Mouse (Mus musculus) liver, adult 2 months (tissue): ENCODE data around the gene Ralbp1. TPM values are rescaled to one million over a fixed set of nuclear protein-coding genes. Genes with fewer than 3 reads are reported as not detected.

Source experiments
- DNase-seq: peaks from one replicate; pipeline ENCODE4 v3.0.0-alpha.2; 2011; ENCODE audit warnings: low read depth, low spot score; ENCODE audit errors: extremely low read depth
- H3K27ac ChIP-seq: fragments of 200-500 bp; replicated peaks from 2 replicates; pipeline ENCODE4 v1.5.1; 2012; ENCODE audit warnings: low read depth, mild to moderate bottlenecking, control low read depth, inconsistent platforms, low read length; ENCODE audit not compliant: insufficient read depth
- H3K27me3 ChIP-seq: fragments of 200-500 bp; 2 replicates; pipeline ENCODE4 v1.6.1; 2012; ENCODE audit warnings: mild to moderate bottlenecking, moderate library complexity, low read length, inconsistent platforms; ENCODE audit not compliant: control insufficient read depth, insufficient read depth
- H3K36me3 ChIP-seq: fragments of 200-500 bp; 2 replicates; pipeline ENCODE4 v1.6.1; 2012; ENCODE audit warnings: low read length, inconsistent platforms; ENCODE audit not compliant: control insufficient read depth, insufficient read depth
- H3K4me1 ChIP-seq: fragments of 200-500 bp; 2 replicates; pipeline ENCODE4 v1.6.1; 2011; ENCODE audit warnings: low read length; ENCODE audit not compliant: control insufficient read depth, insufficient read depth
- H3K4me3 ChIP-seq: fragments of 200-500 bp; 2 replicates; pipeline ENCODE4 v1.5.1; 2011; ENCODE audit warnings: low read depth, mild to moderate bottlenecking, control low read depth, low read length, moderate library complexity; ENCODE audit not compliant: insufficient read depth
- H3K79me2 ChIP-seq: fragments of 200-500 bp; 2 replicates; pipeline ENCODE4 v1.6.1; 2012; ENCODE audit warnings: inconsistent platforms, mild to moderate bottlenecking, low read length, moderate library complexity; ENCODE audit not compliant: control insufficient read depth, insufficient read depth
- H3K9ac ChIP-seq: fragments of 200-500 bp; 2 replicates; pipeline ENCODE4 v1.6.1; 2012; ENCODE audit warnings: low read depth, mild to moderate bottlenecking, control low read depth, inconsistent platforms, low read length
- CTCF ChIP-seq: fragments of 200-500 bp; IDR thresholded peaks from 2 replicates; pipeline ENCODE4 v1.5.1; 2011; ENCODE audit warnings: low read depth, low read length, control low read depth
- POLR2A ChIP-seq: fragments of 200-500 bp; IDR thresholded peaks from 2 replicates; pipeline ENCODE4 v1.6.1; 2011; ENCODE audit warnings: low read length, control low read depth; ENCODE audit not compliant: insufficient read depth; ENCODE audit errors: extremely low read depth
- WGBS: fragments of 180-500 bp; shearing (Covaris S2); methylation state at CpG from one replicate; pipeline ENCODE4 v1.1.7; 2018; 5-methylcytosine and 5-hydroxymethylcytosine counted together
- polyA plus RNA-seq: library from polyadenylated mRNA; depleted of rRNA; stranded (reverse); fragments of >200 nt; gene quantifications from 2 replicates; pipeline ENCODE4 v1.2.3, GENCODE M21; 2012
- total RNA-seq: library from RNA; depleted of rRNA; stranded (reverse); fragments of >200 nt; gene quantifications from 2 replicates; pipeline ENCODE4 v1.2.3, GENCODE M21; 2014

The Ralbp1 gene
- total and polyA plus RNA-seq, 2 experiments: 10.3 to 14.3 TPM

DNA sequence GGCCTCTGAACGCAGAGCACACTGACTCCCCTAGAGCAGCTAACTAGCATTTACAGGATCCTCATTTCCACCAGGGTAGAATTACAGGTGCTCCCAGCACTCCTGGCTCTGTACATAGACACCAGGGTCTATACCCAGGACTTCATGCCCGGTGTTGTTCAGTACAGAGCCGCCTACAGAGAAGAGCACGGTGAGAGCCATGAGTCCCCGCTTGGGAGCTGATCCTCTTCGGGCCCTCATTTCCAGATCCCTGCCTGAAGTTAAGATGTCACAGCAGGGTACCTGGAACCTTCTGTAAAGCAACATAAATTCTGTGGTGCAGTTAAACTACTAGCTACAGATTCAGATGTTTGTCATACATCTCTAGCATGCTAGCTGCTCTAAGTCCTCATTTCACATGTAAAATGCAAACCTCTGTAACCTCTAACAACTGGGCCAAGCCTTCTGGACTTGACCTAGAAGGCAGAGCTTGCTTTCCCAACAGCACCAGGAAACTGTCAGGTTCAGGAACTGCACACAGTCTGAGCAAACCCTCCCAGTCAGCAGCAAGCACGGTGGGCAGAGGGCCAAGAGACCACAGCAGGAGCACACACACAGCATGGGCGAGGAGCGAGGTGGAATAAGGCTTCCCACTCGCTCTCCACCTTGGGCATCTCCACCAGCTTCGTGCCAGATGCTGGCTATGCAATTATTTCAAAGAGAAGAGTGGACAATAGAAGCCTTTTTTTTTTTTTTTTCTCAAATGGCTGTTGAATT, 37.7 kb downstream of the Ralbp1 start:
- H3K27me3 ChIP-seq: no peaks in the 10 kb centered on the region
- no peak for DNase-seq
- H3K4me3 ChIP-seq: no peak overlapping the region
- TF ChIP-seq CTCF: no peak
- no peak for TF ChIP-seq POLR2A
- no peaks in the 10 kb centered on the region for H3K4me1 ChIP-seq
- peaks cover 11% of the 10 kb centered on the region; the same call in 1 of the 2 replicates for H3K36me3 ChIP-seq
- no peak overlapping the region for H3K9ac ChIP-seq
- H3K79me2 ChIP-seq: no peaks in the 10 kb centered on the region
- WGBS: 87% methylated on average over 11 of the region's 11 CpGs
- no peak overlapping the region for H3K27ac ChIP-seq

DNA sequence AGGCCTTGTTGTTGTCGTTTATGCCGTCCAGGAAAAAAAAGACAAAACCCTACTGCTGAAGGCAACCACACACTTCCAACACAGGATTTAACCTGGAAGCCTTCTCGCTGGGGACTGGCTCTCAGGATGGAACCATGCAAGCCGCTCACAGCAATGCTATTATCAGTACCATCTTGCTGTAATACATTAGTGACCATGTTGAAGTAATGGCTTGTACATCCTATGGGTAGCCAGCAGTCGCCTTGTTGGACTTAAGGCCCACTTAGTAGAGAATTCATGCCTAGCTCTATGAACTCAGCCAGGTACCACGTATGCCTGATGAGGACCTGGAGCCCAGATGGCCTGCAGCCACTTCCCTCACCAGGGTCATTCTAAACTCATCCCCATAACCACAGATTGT, 40.2 kb downstream of the Ralbp1 start:
- 90% methylated on average over 6 of the region's 6 CpGs for WGBS
- no peak for DNase-seq
- Histone ChIP-seq H3K36me3 (peaks cover 21% of the 10 kb centered on the region), H3K4me1 (no peaks in the 10 kb centered on the region), H3K27me3 (no peaks in the 10 kb centered on the region), H3K9ac (no peak overlapping the region), H3K79me2 (no peaks in the 10 kb centered on the region), H3K27ac (no peak overlapping the region), H3K4me3 (no peak overlapping the region)
- TF ChIP-seq POLR2A (no peak), CTCF (no peak)

DNA sequence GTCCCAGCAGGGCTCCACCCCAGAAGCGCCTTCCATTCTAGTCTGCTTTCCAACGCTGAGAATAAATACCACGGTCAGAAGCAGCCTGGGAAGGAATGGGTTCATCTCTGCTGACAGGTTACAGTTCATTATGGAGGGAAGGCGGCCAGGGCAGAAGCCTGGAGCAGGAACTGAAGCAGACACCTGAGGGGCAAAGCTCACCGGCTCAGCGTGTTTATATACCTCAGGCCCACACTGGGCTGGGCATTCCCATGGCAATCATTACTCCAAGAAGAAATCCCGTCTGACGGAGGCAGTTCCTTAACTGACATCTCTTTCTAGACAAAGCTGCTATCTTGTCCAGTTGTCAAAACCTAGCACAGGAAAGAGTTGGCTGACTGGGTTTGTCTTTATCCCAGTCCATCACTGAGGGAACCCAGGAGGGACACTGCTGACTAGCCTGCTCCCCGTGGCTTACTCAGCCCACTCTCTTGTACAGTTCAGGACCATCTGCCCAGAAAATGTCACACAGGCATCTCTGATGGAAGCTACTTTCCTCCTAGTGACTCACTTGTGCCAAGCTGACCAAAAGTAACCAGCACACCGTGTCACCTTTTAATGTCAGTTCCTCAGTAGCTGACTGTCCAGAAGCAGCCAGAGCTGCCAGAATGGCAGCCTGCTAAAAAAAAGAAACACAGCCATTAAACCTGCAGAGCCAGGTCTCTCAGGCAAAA, 42.8 kb downstream of the Ralbp1 start:
- no peak for DNase-seq
- Histone ChIP-seq H3K4me3 (no peak overlapping the region), H3K9ac (no peak overlapping the region), H3K27ac (no peak overlapping the region), H3K4me1 (no peaks in the 10 kb centered on the region), H3K27me3 (no peaks in the 10 kb centered on the region), H3K36me3 (peaks cover 22% of the 10 kb centered on the region), H3K79me2 (no peaks in the 10 kb centered on the region)
- WGBS: 87% methylated on average over 10 of the region's 10 CpGs
- no peak for TF ChIP-seq CTCF
- TF ChIP-seq POLR2A: no peak

DNA sequence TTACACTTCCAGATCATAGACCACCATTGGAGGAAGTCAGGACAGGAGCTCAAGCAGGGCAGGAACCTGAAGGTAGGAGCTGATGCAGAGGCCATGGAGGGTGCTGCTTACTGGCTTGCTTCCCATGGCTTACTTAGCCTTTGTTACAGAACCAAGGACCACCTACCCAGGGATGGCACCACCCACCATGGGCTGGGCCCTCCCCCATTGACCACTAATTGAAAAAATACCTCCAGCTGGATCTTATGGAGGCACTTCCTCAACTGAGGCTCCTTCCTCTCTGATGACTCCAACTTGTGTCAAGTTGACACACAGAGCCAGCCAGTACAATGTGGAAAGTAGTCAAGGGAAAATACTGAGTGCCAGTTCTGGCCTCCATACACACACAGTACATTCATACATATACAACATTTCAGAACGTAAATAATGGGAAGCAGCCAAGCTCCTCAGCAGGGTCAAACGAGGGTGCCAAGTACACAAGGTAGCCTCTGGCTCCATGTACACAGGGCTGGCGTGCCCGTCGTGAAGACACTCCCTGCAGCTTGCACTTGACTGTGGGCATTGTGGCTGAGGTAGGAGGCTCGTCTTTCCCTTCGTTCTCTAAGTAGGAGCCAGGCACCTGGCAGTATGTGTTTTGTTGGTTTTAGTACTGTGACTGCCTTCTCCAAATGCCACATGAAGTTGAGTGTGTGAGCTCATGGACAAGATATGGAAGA, 45.9 kb downstream of the Ralbp1 start:
- WGBS: 74% methylated on average over 7 of the region's 7 CpGs
- Histone ChIP-seq H3K36me3 (peaks cover 41% of the 10 kb centered on the region), H3K79me2 (no peaks in the 10 kb centered on the region), H3K9ac (no peak overlapping the region), H3K27me3 (no peaks in the 10 kb centered on the region), H3K4me1 (no peaks in the 10 kb centered on the region), H3K27ac (no peak overlapping the region), H3K4me3 (no peak overlapping the region)
- TF ChIP-seq POLR2A (no peak), CTCF (no peak)
- no peak for DNase-seq

DNA sequence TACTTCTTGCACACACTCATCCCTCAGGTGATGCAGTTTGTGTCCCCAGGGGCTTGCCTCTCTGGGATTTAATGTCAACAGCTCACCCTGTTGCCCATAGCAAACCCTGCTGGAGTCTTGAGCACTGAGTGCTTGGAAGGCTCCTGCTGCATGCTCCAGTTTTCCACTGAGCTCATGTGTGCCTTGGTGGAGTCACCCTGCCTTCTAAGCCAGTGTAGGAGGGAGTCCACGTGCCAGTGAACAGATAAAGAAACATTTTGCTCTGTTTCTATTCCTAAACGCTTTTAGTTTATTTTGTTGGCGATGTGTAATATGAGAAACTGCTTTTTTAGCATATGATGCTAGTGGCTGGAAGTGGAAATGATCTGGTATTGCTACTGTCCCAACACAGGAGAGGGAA, 48.9 kb downstream of the Ralbp1 start:
- Histone ChIP-seq H3K36me3 (peaks cover 52% of the 10 kb centered on the region), H3K27me3 (no peaks in the 10 kb centered on the region), H3K79me2 (no peaks in the 10 kb centered on the region), H3K4me3 (no peak overlapping the region), H3K9ac (no peak overlapping the region), H3K4me1 (no peaks in the 10 kb centered on the region), H3K27ac (no peak overlapping the region)
- DNase-seq: no peak
- TF ChIP-seq POLR2A (no peak), CTCF (no peak)
- WGBS: 90% methylated on average over 3 of the region's 3 CpGs
